Mouse (Mus musculus): ENCODE results near the gene Cdon.

Gene Cdon

DNA sequence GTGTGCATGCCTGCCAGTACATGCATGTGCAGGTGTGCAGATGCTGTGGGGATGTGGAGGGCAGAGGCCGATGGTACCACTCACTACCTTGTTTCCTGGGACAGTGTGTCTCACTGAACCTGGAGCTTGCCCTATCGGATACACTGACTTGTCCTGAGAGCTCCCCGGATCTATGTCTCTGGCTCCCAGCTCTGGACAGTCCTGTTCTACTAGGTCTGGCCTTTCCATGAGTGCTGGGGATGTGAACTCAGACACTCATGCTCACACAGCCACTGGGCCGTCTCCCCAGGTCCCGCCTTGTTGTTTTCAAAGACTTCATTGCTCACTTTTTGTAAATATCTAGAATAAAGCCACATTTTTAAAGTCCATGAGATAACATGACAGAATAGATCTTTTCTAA lies 120.1 kb downstream of the Cdon start:
- no peak for DNase-seq (ENCODE audit: low read depth, low spot score)

DNA sequence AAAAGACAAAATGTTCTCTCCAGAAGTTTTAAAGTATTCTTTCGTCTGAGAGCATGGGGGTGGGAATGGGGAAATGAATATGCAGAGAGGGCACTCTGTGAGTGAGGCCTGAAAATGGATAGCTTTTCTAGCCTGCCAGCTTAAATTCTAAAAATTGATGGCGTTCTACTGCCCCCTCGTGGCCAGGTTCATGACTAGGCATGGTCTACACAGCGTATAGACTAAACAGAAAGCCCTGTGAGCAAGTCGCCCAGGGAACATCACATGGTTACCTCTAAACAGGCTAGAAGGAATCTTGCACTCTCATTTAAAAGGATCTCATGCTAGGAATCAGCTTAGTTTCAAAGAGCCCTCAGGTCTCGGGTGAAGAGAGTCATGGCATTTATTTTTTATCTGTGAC lies 120.6 kb downstream of the Cdon start:
- DNase-seq (ENCODE audit: low read depth, low spot score): peak; percentile 61

DNA sequence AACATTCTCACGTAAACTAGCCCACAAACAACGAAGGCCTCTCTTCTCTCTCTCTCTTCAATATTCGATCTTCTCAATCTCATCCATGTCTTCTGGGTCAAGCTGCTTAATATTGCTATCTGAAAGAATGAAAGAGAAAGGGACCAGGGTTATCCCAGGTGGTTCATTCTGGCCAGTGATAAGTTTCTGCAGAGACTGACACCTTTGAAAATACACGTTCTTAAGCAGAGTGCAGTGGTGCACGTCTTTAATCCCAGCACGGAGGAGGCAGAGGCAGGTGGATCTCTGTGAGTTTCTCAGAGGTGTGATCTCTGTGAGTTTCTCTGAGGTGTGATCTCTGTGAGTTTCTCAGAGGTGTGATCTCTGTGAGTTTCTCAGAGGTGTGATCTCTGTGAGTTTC lies 121.0 kb downstream of the Cdon start:
- DNase-seq (ENCODE audit: low read depth, low spot score): no peak

DNA sequence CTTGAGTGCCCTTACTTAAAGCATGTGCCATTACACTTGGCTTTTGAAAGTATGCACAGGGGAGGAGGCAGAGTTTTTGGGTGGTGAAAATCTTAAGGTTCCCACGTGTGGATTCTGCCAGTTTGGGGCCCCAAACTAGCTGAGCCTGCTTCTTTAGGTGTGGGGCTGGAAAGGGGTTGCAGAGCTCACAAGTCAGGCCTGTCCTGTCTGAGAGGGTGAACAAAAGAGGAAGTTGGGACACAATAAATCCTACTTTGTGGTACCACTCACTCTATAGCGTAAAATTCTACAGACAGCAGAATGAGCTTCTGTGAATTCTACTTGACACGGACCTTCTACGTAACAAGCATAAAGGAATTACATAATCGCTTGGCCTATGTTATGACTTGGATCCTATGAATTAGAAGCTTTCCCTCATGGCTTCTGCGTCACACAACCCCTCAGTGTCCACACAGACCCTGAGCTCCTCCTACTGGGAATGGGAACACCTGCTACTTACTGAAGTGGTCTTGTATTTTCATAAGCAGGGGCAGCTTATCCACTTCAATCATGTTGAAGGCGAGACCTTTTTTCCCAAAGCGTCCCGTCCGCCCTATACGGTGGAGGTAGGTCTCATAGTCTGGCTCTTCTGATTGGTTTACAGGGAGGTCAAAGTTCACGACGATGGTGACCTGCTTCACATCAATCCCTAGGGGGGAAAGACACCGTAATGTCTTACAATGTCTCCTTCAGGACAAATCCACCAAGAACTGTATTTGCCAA lies 122.4 kb downstream of the Cdon start:
- DNase-seq (ENCODE audit: low read depth, low spot score): no peak

DNA sequence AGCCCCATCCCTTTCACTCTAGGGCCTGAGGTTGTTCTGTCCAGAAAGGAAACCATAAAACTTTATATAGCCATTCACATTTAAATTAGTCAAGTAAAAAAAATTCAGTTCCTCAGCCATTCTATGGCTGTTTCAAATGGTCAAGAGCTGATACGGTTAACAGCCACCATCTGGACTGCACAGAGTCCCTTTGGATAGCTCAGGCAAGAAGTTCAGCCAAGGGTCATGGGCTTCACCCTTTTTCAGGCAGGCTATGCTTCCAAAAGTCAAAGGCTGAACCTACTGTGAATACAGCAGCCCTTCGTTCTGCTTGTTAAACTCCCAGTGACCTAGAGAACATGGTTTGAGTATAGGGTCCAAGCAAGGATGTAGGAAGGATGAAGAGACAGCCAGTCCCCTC lies 123.7 kb downstream of the Cdon start:
- no peak for DNase-seq (ENCODE audit: low read depth, low spot score)

DNA sequence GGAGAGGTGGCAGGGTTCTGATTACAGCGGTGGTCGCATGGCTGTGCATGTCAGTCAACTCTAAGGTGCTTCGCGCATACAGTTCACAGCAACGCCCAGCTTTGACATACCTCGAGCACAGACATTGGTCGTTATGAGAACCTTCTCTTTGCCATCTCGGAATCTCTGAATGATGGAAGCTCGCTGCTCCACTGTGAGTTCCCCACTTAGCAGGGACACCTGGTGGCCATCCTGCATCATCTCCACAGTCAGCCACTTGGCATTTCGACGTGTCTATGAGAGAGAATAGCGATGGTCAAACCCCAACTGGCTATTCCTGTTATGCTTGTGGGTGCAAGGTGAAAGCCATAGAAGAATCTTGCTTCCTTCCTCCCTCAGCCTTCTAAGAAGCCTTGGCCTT lies 124.8 kb downstream of the Cdon start:
- DNase-seq (ENCODE audit: low read depth, low spot score): no peak

DNA sequence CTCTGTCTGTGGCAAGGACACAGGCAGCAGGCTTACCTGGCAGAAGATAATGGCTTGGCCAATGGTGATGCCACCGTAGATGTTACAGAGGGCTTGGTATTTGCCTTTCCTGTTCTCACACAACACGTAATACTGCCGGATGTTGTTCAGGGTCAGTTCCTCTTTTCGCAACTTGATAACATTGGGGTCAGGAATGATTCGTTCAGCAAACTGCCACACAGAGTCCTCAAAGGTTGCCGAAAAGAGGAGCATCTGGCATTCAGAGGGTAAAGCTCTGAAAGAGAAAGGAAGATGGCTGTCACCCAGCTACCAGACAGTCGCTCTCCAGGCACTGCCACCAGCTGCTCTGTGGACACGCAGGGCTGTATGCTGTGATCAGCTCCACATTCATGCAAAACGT lies 125.8 kb downstream of the Cdon start:
- no peak for DNase-seq (ENCODE audit: low read depth, low spot score)

DNA sequence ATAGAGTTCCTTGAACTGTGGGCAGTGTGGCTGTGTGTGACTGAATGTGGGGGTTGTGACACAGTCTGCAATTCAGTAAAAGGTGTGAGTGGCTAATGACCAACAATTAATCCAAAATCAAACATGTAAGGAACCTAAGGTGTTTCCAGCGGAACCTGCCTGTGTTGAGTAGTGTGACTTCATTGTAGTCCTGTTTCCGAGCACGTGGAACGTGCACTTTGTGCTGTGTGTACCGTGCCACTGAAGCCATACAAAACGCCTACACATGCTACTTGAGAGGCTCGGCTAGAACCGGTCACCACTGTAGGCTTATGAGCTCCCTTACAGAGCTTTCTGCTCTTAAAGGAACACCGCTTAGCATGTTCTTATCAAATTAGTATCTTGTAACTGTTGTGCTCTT lies 127.5 kb downstream of the Cdon start:
- no peak for DNase-seq (ENCODE audit: low read depth, low spot score)

DNA sequence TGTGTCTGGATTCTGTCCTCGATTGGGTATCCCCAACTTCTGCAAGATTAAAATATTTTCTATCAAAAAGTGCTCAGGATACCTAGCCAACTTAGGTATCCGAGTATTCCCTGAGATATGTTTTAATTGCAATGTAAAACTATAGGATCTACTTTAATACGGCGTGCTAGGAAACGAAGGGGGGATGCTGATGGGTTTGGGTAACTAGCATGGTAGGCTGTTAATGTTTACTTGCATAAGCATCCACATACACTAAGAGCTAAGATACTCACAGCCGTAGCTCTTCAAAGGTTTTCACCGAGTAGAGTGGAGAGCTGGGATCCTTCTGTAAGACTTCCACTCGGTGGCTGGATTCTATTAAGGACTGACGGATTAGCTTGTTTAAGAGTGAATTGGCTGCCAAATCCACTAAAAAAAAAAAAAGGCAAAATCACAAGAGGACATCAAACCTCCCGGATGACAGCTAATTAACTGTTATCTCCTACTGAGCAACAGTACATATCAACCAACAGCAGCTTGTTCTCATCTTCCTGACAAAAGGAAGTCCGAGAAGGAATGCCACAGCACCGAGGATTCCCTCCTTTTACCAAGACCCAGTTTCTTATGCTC lies 135.7 kb downstream of the Cdon start:
- no peak for DNase-seq (ENCODE audit: low read depth, low spot score)

Data from retina, adult 2 months (tissue).